Mouse (Mus musculus): ENCODE results near the gene Dnmt3a.

- no peak for TF ChIP-seq CTCF (IDR thresholded peaks at IDR 0.05)
- TF ChIP-seq EP300 (IDR thresholded peaks at IDR 0.05): no peak
These were observed 29.8 kb downstream of the Dnmt3a start for GRCm38 (mm10) chr12:3835576-3835975.

Measured in lung, postnatal 0 days (tissue).